Mouse (Mus musculus) heart, embryonic 14.5 days (tissue): ENCODE data around the gene BC035947. TPM values are rescaled to one million over a fixed set of nuclear protein-coding genes. Genes with fewer than 3 reads are reported as not detected.

ENCODE experiments used
- ATAC-seq: fragments of 200-750 bp; cut with Nextera tagmentation; 2 replicates; pipeline ENCODE4 v1.8.0; 2017; ENCODE audit warnings: low read depth, moderate TSS enrichment; ENCODE audit not compliant: insufficient number of reproducible peaks, insufficient read depth, low FRiP score
- H3K27ac ChIP-seq, 2 experiments: fragments of 200-500 bp in 1 of 2; fragments of 300-500 bp in 1 of 2; sonication (generic) in 1 of 2; replicated peaks in 1 of 2; 2 replicates each; pipeline ENCODE4 v1.5.1; 2012 to 2014; ENCODE audit warnings: low read depth in 2 of 2, low read length in 2 of 2, control low read depth in 1 of 2, mild to moderate bottlenecking in 1 of 2, mixed read lengths in 1 of 2; ENCODE audit not compliant: control insufficient read depth in 1 of 2, insufficient read depth in 1 of 2
- H3K27me3 ChIP-seq: fragments of 300-500 bp; sonication (generic); 2 replicates; pipeline ENCODE4 v1.6.1; 2014; ENCODE audit warnings: mild to moderate bottlenecking, low read length, control low read depth; ENCODE audit not compliant: control insufficient read depth, insufficient read depth
- H3K36me3 ChIP-seq: fragments of 300-500 bp; sonication (generic); 2 replicates; pipeline ENCODE4 v1.6.1; 2014; ENCODE audit warnings: mild to moderate bottlenecking, control low read depth, low read length, mixed read lengths; ENCODE audit not compliant: control insufficient read depth, insufficient read depth
- H3K4me1 ChIP-seq, 2 experiments: fragments of 200-500 bp in 1 of 2; fragments of 300-500 bp in 1 of 2; sonication (generic) in 1 of 2; 2 replicates each; pipeline ENCODE4 v1.6.1; 2012 to 2014; ENCODE audit warnings: low read length in 2 of 2, control low read depth in 1 of 2, mixed read lengths in 1 of 2; ENCODE audit not compliant: control insufficient read depth in 2 of 2, insufficient read depth in 2 of 2
- H3K4me2 ChIP-seq: fragments of 300-500 bp; sonication (generic); 2 replicates; pipeline ENCODE4 v1.6.1; 2014; ENCODE audit warnings: mild to moderate bottlenecking, low read length
- H3K4me3 ChIP-seq, 2 experiments: fragments of 200-500 bp in 1 of 2; fragments of 300-500 bp in 1 of 2; sonication (generic) in 1 of 2; 2 replicates each; pipeline ENCODE4 v1.5.1; 2012 to 2014; ENCODE audit warnings: low read length in 2 of 2, mild to moderate bottlenecking in 2 of 2, control low read depth in 1 of 2, low read depth in 1 of 2, moderate library complexity in 1 of 2; ENCODE audit not compliant: control insufficient read depth in 1 of 2, insufficient read depth in 1 of 2
- H3K9ac ChIP-seq: fragments of 300-500 bp; sonication (generic); 2 replicates; pipeline ENCODE4 v1.6.1; 2014; ENCODE audit warnings: mild to moderate bottlenecking, low read length
- H3K9me3 ChIP-seq: fragments of 300-500 bp; sonication (generic); 2 replicates; pipeline ENCODE4 v1.6.1; 2016; ENCODE audit warnings: low read length, control low read depth; ENCODE audit not compliant: control insufficient read depth
- WGBS: fragments of 180-500 bp; shearing (Covaris S2); extraction: QIAGEN DNeasy Blood & Tissue Kit; methylation state at CpG from one replicate; pipeline ENCODE4 v1.1.7; 2014; 5-methylcytosine and 5-hydroxymethylcytosine counted together
- polyA plus RNA-seq: library from polyadenylated mRNA; unstranded; fragments of >200 nt; fragmentation: Nextera tagmentation; extraction: Ambion mirVana; gene quantifications from 2 replicates; pipeline ENCODE4 v1.2.1, GENCODE M21; 2014

The BC035947 gene
- polyA plus RNA-seq, 1 experiment from 2014 or later, result not detected

DNA sequence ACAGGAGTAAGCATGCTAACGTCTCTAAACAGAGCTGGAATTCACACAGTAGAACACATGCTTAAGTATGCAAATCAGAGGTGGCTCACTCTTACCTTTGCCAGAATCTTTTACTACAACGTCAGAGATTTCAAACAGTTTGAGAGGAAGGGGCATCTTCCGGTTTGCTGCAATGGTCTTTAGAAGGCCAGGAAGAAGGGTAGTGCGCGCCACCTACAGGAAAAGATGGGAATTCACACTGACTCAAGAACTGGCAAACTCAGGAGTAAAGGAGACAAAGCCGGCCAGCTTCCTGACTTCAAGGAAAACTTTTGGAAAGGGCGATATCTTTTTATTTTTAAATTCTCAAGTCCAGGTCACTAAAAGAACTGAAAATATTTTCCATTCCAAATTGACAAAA, 57.3 kb downstream of the BC035947 start:
- H3K36me3 ChIP-seq, result peaks cover 89% of the 10 kb centered on the region
- H3K4me2 ChIP-seq, result no peak overlapping the region
- no peaks in the 10 kb centered on the region for H3K9me3 ChIP-seq
- no peak overlapping the region for H3K27ac ChIP-seq
- H3K4me1 ChIP-seq, result no peaks in the 10 kb centered on the region
- WGBS, result 36% methylated on average over 7 of the region's 7 CpGs
- no peak overlapping the region for H3K4me3 ChIP-seq
- no peak overlapping the region for H3K9ac ChIP-seq
- H3K27me3 ChIP-seq, result no peaks in the 10 kb centered on the region
- no peak for ATAC-seq

DNA sequence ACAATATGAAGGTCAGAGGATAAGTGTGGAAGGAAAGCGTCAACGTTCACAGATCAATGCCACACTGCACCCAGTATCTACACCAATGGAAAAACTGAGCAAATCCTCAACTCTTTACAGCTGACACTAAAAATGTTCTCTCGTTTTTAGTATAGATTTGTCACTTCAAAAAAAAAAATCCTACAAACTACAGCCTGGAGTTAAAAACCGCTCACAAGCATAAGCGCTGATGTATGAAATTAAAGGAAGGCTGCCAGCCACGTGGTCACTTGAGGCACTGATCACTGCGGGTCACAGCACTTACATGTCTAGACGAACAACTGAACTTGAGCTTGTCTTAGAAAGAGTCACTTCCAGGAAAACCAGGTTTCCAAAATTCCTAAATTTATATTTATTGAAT, 58.1 kb downstream of the BC035947 start:
- H3K27me3 ChIP-seq, result no peaks in the 10 kb centered on the region
- no peaks in the 10 kb centered on the region for H3K9me3 ChIP-seq
- H3K36me3 ChIP-seq, result peaks cover 86% of the 10 kb centered on the region
- H3K9ac ChIP-seq, result no peak overlapping the region
- H3K27ac ChIP-seq, result no peak overlapping the region
- H3K4me1 ChIP-seq, result no peaks in the 10 kb centered on the region
- WGBS, result 89% methylated on average over 8 of the region's 8 CpGs
- H3K4me3 ChIP-seq, result no peak overlapping the region
- no peak for ATAC-seq
- H3K4me2 ChIP-seq, result no peak overlapping the region

DNA sequence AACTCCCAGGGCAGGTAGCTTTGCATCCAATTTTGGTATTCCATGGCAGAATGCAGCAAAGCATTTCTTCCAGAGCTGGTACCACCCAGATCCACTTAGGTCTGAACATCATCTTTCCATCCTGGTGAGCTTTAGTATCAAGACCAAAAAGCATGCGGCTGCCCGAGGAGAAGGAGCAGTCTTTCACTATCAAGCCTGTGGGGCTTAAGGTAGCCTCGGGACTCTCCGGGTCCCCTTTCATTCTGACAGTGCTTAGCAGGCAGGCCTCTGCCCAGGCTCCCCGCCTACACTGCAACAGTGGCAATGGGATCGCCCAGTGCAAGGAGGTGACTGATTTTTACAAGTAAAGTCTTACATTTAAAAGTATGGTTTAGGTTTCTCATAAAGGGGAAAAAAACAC, 59.4 kb downstream of the BC035947 start:
- no peak overlapping the region for H3K4me3 ChIP-seq
- H3K9ac ChIP-seq, result no peak overlapping the region
- no peak overlapping the region for H3K4me2 ChIP-seq
- no peak for ATAC-seq
- H3K27ac ChIP-seq, result no peak overlapping the region
- WGBS, result 87% methylated on average over 6 of the region's 6 CpGs
- H3K9me3 ChIP-seq, result no peaks in the 10 kb centered on the region
- H3K4me1 ChIP-seq, result no peaks in the 10 kb centered on the region
- peaks cover 86% of the 10 kb centered on the region for H3K36me3 ChIP-seq
- H3K27me3 ChIP-seq, result no peaks in the 10 kb centered on the region

DNA sequence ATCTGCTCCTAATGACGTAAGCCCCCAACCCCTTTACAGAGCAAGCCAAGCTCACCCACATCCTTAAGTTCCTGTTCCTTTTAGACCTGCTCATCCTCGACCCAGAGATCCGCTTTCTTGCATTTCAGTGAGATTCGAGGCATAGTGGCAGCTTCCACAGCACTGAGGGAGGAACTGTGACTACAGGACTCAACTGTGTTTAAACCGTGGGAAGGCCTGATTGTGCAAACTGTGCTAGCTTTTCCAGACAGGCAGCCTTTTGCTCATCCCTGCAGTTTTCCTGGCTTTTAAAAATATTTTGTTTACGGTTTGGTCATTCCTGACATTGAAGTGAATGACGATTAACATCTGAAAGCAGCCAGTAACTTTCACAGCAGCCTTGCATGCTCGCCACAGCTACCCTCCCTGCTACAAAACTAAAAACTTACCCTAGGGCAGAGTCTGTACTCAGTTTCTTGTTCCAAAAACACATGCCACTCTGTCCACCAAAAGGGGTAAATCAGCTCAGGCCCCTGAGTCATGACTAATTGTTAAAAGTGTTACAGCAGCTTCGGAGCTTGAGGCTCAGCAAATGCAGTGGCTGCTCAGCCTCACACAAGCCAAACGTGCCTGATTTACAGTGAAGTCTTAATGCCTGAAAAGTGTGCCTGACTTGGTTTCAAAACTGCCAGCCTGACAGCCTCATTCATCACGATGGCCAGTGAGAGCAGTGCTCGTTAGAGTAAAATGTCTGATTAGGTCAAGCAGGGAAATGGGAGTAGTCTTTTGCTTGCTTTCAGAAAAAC, 60.7 kb downstream of the BC035947 start:
- 78% methylated on average over 12 of the region's 12 CpGs for WGBS
- Histone ChIP-seq H3K27ac (no peak overlapping the region), H3K4me2 (no peak overlapping the region), H3K4me3 (no peak overlapping the region), H3K9me3 (no peaks in the 10 kb centered on the region), H3K36me3 (peaks cover 80% of the 10 kb centered on the region), H3K9ac (no peak overlapping the region), H3K4me1 (no peaks in the 10 kb centered on the region), H3K27me3 (no peaks in the 10 kb centered on the region)
- no peak for ATAC-seq

DNA sequence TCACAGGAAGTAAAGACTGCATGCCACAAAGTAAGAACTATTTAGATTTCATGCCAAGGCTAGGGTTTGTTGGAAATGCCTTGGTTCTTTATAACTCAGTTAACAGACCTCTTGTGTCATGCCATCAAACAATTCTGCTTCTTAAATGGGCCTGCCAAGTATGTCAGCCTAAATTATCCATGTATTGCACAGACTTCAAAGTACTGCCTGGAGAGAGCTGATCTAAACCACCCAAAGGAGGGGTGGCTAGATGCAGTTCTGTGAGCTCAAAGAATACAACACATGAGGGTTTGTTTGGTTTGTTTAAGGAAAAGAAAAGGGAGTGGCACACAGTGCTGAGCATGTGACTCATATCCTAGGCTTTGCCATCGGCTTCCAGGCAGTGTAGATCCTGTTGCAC, 63.9 kb downstream of the BC035947 start:
- H3K36me3 ChIP-seq, result peaks cover 80% of the 10 kb centered on the region
- H3K4me2 ChIP-seq, result no peak overlapping the region
- H3K9ac ChIP-seq, result no peak overlapping the region
- no peaks in the 10 kb centered on the region for H3K4me1 ChIP-seq
- WGBS, result 48% methylated on average over 1 of the region's 1 CpGs
- no peak for ATAC-seq
- no peak overlapping the region for H3K4me3 ChIP-seq
- H3K9me3 ChIP-seq, result no peaks in the 10 kb centered on the region
- H3K27me3 ChIP-seq, result no peaks in the 10 kb centered on the region
- no peak overlapping the region for H3K27ac ChIP-seq

Other genes starting within 250 kb of the BC035947 start
- 0.20 and 0.24 TPM in 2 replicates for gene Sgpp2, start 201.8 kb downstream of the BC035947 start, polyA plus RNA-seq
- 98.3 and 101 TPM in 2 replicates for gene Farsb, start 23.3 kb downstream of the BC035947 start, polyA plus RNA-seq
- not detected in 2 replicates for gene Mogat1, start 1.2 kb downstream of the BC035947 start, polyA plus RNA-seq
- 82.5 and 83.1 TPM in 2 replicates for gene Acsl3, start 145.7 kb upstream of the BC035947 start, polyA plus RNA-seq
- 2.7 and 2.8 TPM in 2 replicates for gene Utp14b, start 145.9 kb upstream of the BC035947 start, polyA plus RNA-seq